ENCODE assay signal across 8 mouse cellular contexts in genomic region chr13:67268568-67269369, GRCm38 (mm10). TPM values are rescaled to one million over a fixed set of nuclear protein-coding genes. Genes with fewer than 3 reads are reported as not detected.
A peak's percentile ranks its signal among the peaks of the same experiment; 100 is the strongest.
DNase-seq lines count a peak whose midpoint lies in the region; ATAC-seq and TF ChIP-seq lines count a peak whose summit lies in the region.

No protein-coding gene starts in this region.

- H3K9ac ChIP-seq in forebrain, postnatal 0 days: peak overlapping the region; percentile 59
- peak overlapping the region; percentile 75 for H3K9ac ChIP-seq in neural tube, embryonic 15.5 days (replicated peaks)

- peak; percentile 27; the same call in 1 of the 2 replicates for TF ChIP-seq POLR2A in lung, adult 2 months (IDR thresholded peaks at IDR 0.05; ENCODE audit: borderline replicate concordance, extremely low read depth, low read depth, low read length)

- H3K9me3 ChIP-seq in forebrain, postnatal 0 days (ENCODE audit: low read length): no peaks in the 10 kb centered on the region
- no peaks in the 10 kb centered on the region for H3K9me3 ChIP-seq in neural tube, embryonic 15.5 days (replicated peaks)

- peak overlapping the region; percentile 74 for H3K27ac ChIP-seq in forebrain, postnatal 0 days (ENCODE audit: low read depth, low read length)
- peak overlapping the region; percentile 81 for H3K27ac ChIP-seq in layer of hippocampus, adult 2 months
- peak overlapping the region; percentile 77 for H3K27ac ChIP-seq in neural tube, embryonic 15.5 days (replicated peaks)

- ATAC-seq in forebrain, postnatal 0 days: peak; percentile 99
- ATAC-seq in neural tube, embryonic 15.5 days (ENCODE audit: low FRiP score): peak; percentile 100

- TF ChIP-seq CTCF in forebrain, postnatal 0 days (IDR thresholded peaks at IDR 0.05; ENCODE audit: low read depth): no peak
- TF ChIP-seq CTCF in layer of hippocampus, adult 2 months (conservative IDR thresholded peaks at IDR 0.05): no peak
- no peak for TF ChIP-seq CTCF in lung, adult 2 months (IDR thresholded peaks at IDR 0.05; ENCODE audit: insufficient read depth, low read length)

- WGBS in forebrain, postnatal 0 days: 7% methylated on average over 18 of the region's 18 CpGs
- WGBS in lung, adult 2 months: 6% methylated on average over 18 of the region's 18 CpGs
- WGBS in neural tube, embryonic 15.5 days: 8% methylated on average over 18 of the region's 18 CpGs

- peak overlapping the region; percentile 81 for H3K4me2 ChIP-seq in forebrain, postnatal 0 days (ENCODE audit: low read depth)
- peak overlapping the region; percentile 81 for H3K4me2 ChIP-seq in neural tube, embryonic 15.5 days

- H3K4me1 ChIP-seq in forebrain, postnatal 0 days (ENCODE audit: insufficient read depth): peaks cover 5% of the 10 kb centered on the region; the same call in 1 of the 2 replicates
- H3K4me1 ChIP-seq in lung, adult 2 months (ENCODE audit: control insufficient read depth, insufficient read depth, low read length): no peaks in the 10 kb centered on the region
- peaks cover 13% of the 10 kb centered on the region for H3K4me1 ChIP-seq in neural tube, embryonic 15.5 days

- H3K27me3 ChIP-seq in forebrain, postnatal 0 days (ENCODE audit: insufficient read depth, low read length): no peaks in the 10 kb centered on the region
- no peaks in the 10 kb centered on the region for H3K27me3 ChIP-seq in neural tube, embryonic 15.5 days (replicated peaks)

- peak overlapping the region; percentile 70 for H3K4me3 ChIP-seq in forebrain, postnatal 0 days (ENCODE audit: low read depth, low read length)
- H3K4me3 ChIP-seq in layer of hippocampus, adult 2 months: peak overlapping the region; percentile 83
- H3K4me3 ChIP-seq in lung, adult 2 months (replicated peaks; ENCODE audit: extremely low read depth, low read depth, low read length): peak overlapping the region; percentile 99
- peak overlapping the region; percentile 78 for H3K4me3 ChIP-seq in neural tube, embryonic 15.5 days (replicated peaks)

- peak; percentile 80 for DNase-seq in MN1 (ENCODE audit: low spot score)
- DNase-seq in cerebellum, adult 8-10 months: peak; percentile 76
- DNase-seq in forebrain, postnatal 0 days: peak; percentile 86
- peak; percentile 59 for DNase-seq in heart, postnatal 4 days
- peak; percentile 87 to 92 for DNase-seq in layer of hippocampus, adult 2 months (ENCODE audit: low spot score in 2 of 2)
- peak; percentile 69 for DNase-seq in lung, adult 2 months
- DNase-seq in testis, postnatal 10 days (ENCODE audit: low spot score): peak; percentile 56

- H3K36me3 ChIP-seq in forebrain, postnatal 0 days (ENCODE audit: insufficient read depth): no peaks in the 10 kb centered on the region
- peaks cover 6% of the 10 kb centered on the region for H3K36me3 ChIP-seq in neural tube, embryonic 15.5 days

RNA-seq across cellular contexts. Expression of gene Zfp458, which starts 9.5 kb away (rescaled TPM):
- total RNA-seq in forebrain, postnatal 0 days (2014; rRNA removed): 15.5 and 16.6 TPM in 2 replicates
- 2.9 and 3.1 TPM in 2 replicates for polyA plus RNA-seq in forebrain, postnatal 0 days (2015; fragmentation: Nextera tagmentation; extraction: Ambion mirVana)
- 1 to 10 TPM; 2.5 to 3.2 TPM for total RNA-seq in heart, postnatal 4 days (2021)
- 10 to 100 TPM; 19.9 to 22.2 TPM for total RNA-seq in layer of hippocampus, adult 2 months (2021)
- polyA plus RNA-seq in lung, adult 2 months (2012; rRNA removed): 0.38 and 0.83 TPM in 2 replicates
- 4.8 and 4.9 TPM in 2 replicates for polyA plus RNA-seq in neural tube, embryonic 15.5 days (2015; fragmentation: Nextera tagmentation; extraction: Ambion mirVana)

RNA-seq across cellular contexts. Expression of gene Zfp457, which starts 37.5 kb away (rescaled TPM):
- 0.81 and 1.5 TPM in 2 replicates for total RNA-seq in forebrain, postnatal 0 days (2014; rRNA removed)
- polyA plus RNA-seq in forebrain, postnatal 0 days (2015; fragmentation: Nextera tagmentation; extraction: Ambion mirVana): 0.31 and 0.41 TPM in 2 replicates
- total RNA-seq in heart, postnatal 4 days (2021): 1 to 10 TPM; 2.7 to 3.7 TPM
- 1 to 10 TPM; 4.0 to 6.5 TPM for total RNA-seq in layer of hippocampus, adult 2 months (2021)
- 0.69 and 0.95 TPM in 2 replicates for polyA plus RNA-seq in lung, adult 2 months (2012; rRNA removed)
- 1.7 and 2.0 TPM in 2 replicates for polyA plus RNA-seq in neural tube, embryonic 15.5 days (2015; fragmentation: Nextera tagmentation; extraction: Ambion mirVana)

Comparison
In these comparisons a context has a peak if more than half of its experiments do, and no peak if none do; other contexts are left out.
1. Peak in every context shown above with its lines: DNase-seq, ATAC-seq, H3K4me3 ChIP-seq and H3K27ac ChIP-seq.